Mouse (Mus musculus) embryonic facial prominence, embryonic 10.5 days (tissue): ENCODE measurements around the gene Zfpl1. TPM values are rescaled to one million over a fixed set of nuclear protein-coding genes. Genes with fewer than 3 reads are reported as not detected.
"Not testable (repeated sequence)": the region's sequence is repeated elsewhere in the genome, so short reads cannot be mapped to it uniquely, and the experiment has no call there.

Source experiments
- DNase-seq: peaks from one replicate; pipeline ENCODE4 v3.0.0-alpha.2; 2017; ENCODE audit warnings: low spot score
- H3K27ac ChIP-seq: fragments of 300-500 bp; sonication (generic); replicated peaks from 2 replicates; pipeline ENCODE4 v1.5.1; 2016; ENCODE audit warnings: mild to moderate bottlenecking
- H3K27me3 ChIP-seq: fragments of 300-500 bp; sonication (generic); replicated peaks from 2 replicates; pipeline ENCODE4 v1.6.1; 2016; ENCODE audit warnings: low read depth, mild to moderate bottlenecking; ENCODE audit not compliant: poor library complexity, severe bottlenecking
- H3K36me3 ChIP-seq: fragments of 300-500 bp; sonication (generic); replicated peaks from 2 replicates; pipeline ENCODE4 v1.6.1; 2016; ENCODE audit warnings: mild to moderate bottlenecking, moderate library complexity
- H3K4me1 ChIP-seq: fragments of 300-500 bp; sonication (generic); 2 replicates; pipeline ENCODE4 v1.6.1; 2016
- H3K4me3 ChIP-seq: fragments of 300-500 bp; sonication (generic); 2 replicates; pipeline ENCODE4 v1.5.1; 2016; ENCODE audit warnings: mild to moderate bottlenecking, moderate library complexity
- H3K9me3 ChIP-seq: fragments of 300-500 bp; sonication (generic); 2 replicates; pipeline ENCODE4 v1.6.1; 2016; ENCODE audit warnings: mild to moderate bottlenecking
- WGBS: fragments of 180-500 bp; shearing (Covaris S2); methylation state at CpG from one replicate; pipeline ENCODE4 v1.1.7; 2016; 5-methylcytosine and 5-hydroxymethylcytosine counted together
- polyA plus RNA-seq: library from polyadenylated mRNA; unstranded; fragments of >200 nt; fragmentation: Nextera tagmentation; extraction: Ambion mirVana; gene quantifications from 2 replicates; pipeline ENCODE4 v1.2.1, GENCODE M21; 2016

Gene Zfpl1
- 75.7 and 79.7 TPM in 2 replicates for polyA plus RNA-seq

DNA sequence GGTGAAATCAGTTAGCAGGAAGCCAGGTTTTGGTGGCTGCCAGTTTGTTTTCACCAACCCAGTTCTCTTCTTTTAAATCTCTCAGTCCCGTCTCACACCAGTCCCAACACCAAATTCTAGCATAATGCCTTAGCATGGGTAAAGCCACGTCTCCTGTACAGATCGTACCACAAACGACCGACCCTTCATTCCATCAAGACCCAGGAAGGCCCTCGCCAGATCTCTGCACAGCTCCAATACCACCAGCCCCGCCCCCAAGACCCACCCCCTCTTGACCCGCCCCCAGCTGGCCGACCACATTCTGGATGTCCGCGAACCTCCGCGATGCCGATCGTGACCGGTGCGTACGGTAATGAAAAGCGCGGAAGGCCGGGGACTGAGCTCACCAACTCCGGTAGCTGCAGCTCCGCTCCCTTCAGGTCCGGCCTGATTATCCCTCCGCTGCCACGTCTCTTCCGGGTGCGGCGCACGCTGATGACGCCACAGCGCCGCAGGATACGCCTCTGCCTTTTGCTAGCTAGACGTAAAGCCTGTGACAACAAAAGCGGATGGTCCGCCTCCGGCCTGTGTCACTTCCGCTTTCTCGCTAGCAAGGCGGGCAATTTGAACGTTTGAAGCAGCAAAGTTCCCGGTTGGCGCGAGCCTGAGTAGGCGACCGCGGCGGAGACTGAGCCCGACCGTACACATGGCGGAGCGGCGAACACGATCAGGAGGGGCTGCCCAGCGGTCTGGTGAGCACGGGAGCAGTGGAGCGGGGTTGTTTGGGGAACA lies at the start of gene Zfpl1, which contains the start of gene Cdca5:
TSS of gene Zfpl1 (minus strand) at position 479 of the 771 bp plus-strand sequence.
TSS of gene Cdca5 (plus strand) at position 506 of the 771 bp plus-strand sequence.
- WGBS = under 1% methylated on average over 58 of the region's 58 CpGs
- DNase-seq = peak; percentile 98
- H3K4me3 ChIP-seq = peak within 1 kb of the TSS; percentile 90
- peaks cover 24% of the 10 kb centered on the region for H3K4me1 ChIP-seq
- H3K27me3 ChIP-seq = no peaks in the 10 kb centered on the region
- peak within 1 kb of the TSS; percentile 90 for H3K27ac ChIP-seq
- H3K9me3 ChIP-seq = no peaks in the 10 kb centered on the region
- peaks cover 77% of the 10 kb centered on the region for H3K36me3 ChIP-seq

DNA sequence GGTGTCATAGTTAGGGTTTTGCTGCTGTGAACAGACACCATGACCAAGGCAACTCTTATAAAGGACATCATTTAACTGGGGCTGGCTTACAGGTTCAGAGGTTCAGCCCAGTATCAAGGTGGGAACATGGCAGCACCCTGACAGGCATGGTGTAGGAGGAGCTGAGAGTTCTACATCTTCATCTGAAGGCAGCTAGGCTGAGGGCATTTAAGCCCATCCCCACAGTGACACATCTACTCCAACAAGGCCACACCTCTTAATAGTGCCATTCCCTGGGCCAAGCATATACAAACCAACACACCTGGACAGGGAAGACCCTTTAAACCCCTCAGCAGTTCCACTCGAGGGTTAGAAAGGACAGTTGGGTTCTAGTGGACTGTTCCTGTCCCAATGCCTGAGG lies 48.4 kb upstream of the Zfpl1 start:
- 69% methylated on average over 1 of the region's 1 CpGs for WGBS
- not testable (repeated sequence) for DNase-seq
- peaks cover 47% of the 10 kb centered on the region for H3K36me3 ChIP-seq

DNA sequence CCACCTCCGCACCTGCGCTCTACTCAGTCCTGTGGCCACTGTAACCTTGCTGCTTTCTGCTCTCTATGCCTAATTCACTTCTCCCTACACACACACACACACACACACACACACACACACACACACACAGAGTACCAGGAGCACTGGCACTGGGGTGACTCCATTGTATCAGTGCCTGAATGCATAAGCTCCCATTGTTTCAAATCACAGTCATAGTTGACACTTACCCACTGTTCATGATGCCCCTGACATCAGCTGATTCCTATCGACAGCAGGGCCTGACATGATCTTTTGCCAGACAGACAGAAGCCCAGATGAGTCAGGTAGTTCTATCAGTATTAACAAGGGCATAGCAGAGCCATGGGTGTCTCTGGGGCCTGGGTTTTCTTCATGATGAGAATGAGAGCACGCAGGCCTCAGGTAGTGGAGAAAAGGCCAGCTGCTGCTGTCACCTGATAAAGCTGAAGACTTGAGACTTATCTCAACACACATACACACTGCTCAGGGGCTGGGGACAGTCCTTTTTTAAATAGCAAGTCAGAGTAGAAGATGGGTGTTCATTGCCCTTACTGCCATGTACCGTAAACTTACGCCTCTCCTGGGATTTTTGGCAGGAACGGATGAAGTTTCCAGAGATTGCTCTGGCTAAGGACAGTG lies 47.5 kb upstream of the Zfpl1 start:
- Histone ChIP-seq H3K9me3 (no peaks in the 10 kb centered on the region), H3K27ac (no peak overlapping the region), H3K27me3 (no peaks in the 10 kb centered on the region), H3K4me3 (no peak overlapping the region), H3K36me3 (peaks cover 38% of the 10 kb centered on the region), H3K4me1 (peaks cover 10% of the 10 kb centered on the region; the same call in 1 of the 2 replicates)
- DNase-seq = no peak
- 86% methylated on average over 7 of the region's 7 CpGs for WGBS

More for the DNA sequence above, 48.4 kb upstream of the Zfpl1 start:
- H3K4me1 ChIP-seq, H3K27me3 ChIP-seq, H3K27ac ChIP-seq, H3K9me3 ChIP-seq, H3K4me3 ChIP-seq: not testable (repeated sequence)

DNA sequence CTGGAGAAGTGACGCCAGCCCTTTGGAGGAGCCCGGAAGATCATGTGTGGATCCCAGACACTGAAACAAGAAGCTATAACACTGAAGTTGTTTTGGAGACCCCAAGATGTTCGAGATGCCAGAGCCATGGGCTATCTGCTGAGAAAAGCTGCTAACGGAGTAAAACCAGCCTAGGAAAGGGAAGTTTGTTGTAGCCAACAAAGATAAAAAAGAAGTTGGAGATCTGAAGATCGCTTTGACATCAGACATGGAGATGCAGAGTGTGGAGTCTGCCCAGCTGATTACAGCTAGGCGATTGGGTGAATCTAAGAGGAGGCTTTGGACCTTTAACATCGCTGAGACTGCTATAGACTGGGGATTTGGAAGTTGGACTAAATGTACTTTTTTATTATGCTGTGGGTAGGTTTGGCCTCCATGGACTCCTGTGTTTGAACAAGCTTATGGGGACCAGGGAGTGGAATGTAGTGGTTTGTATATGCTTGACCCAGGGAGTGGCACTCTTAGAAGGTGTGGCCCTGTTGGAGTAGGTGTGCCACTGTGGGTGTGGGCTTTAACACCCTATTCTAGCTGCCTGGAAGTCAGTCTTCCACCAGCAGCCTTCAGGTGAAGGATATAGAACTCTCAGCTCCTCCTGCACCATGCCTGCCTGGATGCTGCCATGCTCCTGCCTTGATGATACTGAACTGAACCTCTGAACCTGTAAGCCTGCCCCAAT lies 45.8 kb upstream of the Zfpl1 start:
- peaks cover 21% of the 10 kb centered on the region for H3K36me3 ChIP-seq
- 79% methylated on average over 7 of the region's 7 CpGs for whole genome bisulfite sequencing
- H3K4me1 ChIP-seq, H3K9me3 ChIP-seq, H3K27ac ChIP-seq, H3K4me3 ChIP-seq, H3K27me3 ChIP-seq, DNase-seq: not testable (repeated sequence)

DNA sequence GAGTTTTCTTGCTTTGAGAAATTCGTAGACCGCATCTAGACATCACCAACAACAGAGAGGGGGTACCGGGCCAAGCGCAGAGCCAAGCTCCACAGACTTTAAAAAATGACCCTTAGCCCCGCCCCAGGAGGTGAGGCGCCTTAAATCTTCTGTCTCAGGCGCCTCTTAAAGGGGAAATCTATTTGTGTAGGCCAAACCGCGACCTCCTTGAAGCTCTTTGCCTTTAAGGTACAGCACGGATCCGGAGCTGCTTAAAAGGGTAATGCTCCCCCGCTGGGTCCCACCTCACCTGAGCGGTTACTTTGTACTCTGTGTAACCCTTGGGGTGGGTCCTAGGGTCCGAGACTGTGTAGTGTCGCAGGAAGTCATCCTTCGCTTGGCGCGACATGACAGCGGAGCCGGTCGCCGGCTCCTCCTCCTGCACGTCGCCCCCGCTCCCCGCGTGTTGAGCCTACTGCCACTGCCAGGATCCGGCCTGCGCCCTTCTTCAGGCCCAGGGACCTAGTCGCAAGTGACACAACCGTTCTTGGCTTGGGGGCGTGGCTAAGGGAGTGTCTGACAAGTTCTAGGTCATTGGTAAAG lies 43.1 kb upstream of the Zfpl1 start, which contains the start of gene Snx15:
TSS of gene Snx15 (minus strand) at position 545 of the 582 bp plus-strand sequence.
- peak within 1 kb of the TSS; percentile 66 for H3K4me3 ChIP-seq
- peak; percentile 93 for DNase-seq
- WGBS = under 1% methylated on average over 32 of the region's 32 CpGs
- no peaks in the 10 kb centered on the region for H3K36me3 ChIP-seq
- no peaks in the 10 kb centered on the region for H3K9me3 ChIP-seq
- no peaks in the 10 kb centered on the region for H3K27me3 ChIP-seq
- H3K4me1 ChIP-seq = peaks cover 16% of the 10 kb centered on the region
- H3K27ac ChIP-seq = peak within 1 kb of the TSS; percentile 88

DNA sequence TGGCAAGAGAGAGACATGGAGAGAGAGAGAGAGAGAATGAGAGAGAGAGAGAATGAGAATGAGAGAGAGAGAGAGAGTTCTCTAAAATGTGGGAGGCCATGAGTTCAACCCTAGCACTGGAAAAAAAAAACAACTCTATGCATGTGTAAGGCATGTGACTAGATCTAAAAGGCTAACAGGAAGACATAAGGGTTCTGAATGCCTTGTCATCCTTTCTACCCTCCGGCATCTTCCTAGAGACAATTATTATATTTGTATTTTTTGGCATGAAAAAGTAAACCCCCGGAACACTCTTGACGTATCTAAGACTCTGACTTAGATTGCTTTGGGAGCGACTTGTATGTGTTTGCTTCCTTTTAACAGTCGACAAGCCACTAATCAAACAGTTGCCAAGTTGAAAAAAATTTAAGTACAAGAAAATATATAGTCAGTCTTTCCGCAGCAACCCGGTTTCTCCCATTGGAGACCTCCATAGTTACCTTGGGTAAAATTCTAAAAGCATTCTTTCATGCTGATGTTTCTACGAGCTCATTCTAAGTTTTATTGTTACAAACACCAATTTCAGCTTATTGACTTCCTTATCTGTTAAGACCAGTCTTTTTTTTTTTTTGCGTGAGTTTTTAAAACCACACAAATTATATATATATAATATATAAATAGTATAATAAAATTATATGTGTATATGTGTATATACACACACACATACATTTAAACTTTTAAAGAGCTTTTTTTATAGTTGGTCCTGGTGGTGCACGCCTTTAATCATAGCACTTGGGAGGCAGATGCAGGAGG lies 42.2 kb upstream of the Zfpl1 start:
- 76% methylated on average over 10 of the region's 10 CpGs for WGBS
- H3K27ac ChIP-seq = peak overlapping the region; percentile 88

DNA sequence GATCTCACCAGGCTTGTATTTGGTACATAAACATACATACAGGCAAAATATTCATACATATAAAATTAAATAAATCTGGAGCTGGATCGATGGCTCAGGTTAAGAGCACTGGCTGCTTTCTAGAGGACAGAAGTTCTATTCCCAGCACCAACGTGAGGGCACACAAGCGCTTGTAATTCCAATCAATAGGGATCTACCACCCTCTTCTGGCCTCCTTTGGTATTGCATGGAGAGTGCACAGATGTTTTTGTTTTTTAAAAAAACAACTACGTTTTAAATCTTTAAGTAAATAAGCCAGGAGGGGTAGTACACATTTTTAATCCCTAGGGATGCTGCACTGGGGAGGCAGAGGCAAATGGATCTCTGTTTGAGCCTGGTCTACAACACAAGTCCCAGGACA lies 41.5 kb upstream of the Zfpl1 start:
- Histone ChIP-seq H3K27ac (no peak overlapping the region), H3K36me3 (peaks cover 2% of the 10 kb centered on the region; the same call in 1 of the 2 replicates), H3K27me3 (no peaks in the 10 kb centered on the region), H3K4me3 (no peak overlapping the region), H3K4me1 (peaks cover 25% of the 10 kb centered on the region), H3K9me3 (no peaks in the 10 kb centered on the region)
- DNase-seq = peak; percentile 36
- whole genome bisulfite sequencing = 23% methylated on average over 4 of the region's 4 CpGs

More for the DNA sequence above, 42.2 kb upstream of the Zfpl1 start:
- no peak for DNase-seq
- peaks cover 18% of the 10 kb centered on the region for H3K4me1 ChIP-seq
- no peaks in the 10 kb centered on the region for H3K9me3 ChIP-seq
- no peaks in the 10 kb centered on the region for H3K36me3 ChIP-seq
- no peaks in the 10 kb centered on the region for H3K27me3 ChIP-seq
- H3K4me3 ChIP-seq = peak overlapping the region; percentile 66

DNA sequence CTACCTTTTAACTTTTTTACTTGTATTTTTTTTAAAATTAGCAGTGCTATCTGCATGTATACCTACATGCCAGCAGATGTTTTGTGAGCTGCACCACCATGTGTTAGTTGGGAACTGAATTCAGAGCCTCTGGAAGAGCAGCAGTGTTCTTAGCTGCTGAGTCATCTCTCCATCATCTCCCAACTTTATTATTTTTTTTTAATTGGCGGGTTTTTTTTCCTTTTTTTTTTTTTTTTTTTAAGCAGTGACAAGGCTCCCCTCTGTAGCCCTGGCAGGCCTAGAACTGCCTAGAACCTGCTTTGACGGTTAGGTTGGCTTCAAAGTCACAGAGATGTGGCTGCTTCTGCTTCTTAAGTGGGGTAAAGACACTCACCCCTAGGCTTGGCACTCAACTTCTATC lies 40.1 kb upstream of the Zfpl1 start:
- Histone ChIP-seq H3K4me1 (peaks cover 27% of the 10 kb centered on the region), H3K27ac (no peak overlapping the region), H3K36me3 (peaks cover 5% of the 10 kb centered on the region; the same call in 1 of the 2 replicates), H3K9me3 (no peaks in the 10 kb centered on the region), H3K27me3 (no peaks in the 10 kb centered on the region), H3K4me3 (no peak overlapping the region)
- WGBS = 76% methylated on average over 2 of the region's 2 CpGs
- DNase-seq = no peak

DNA sequence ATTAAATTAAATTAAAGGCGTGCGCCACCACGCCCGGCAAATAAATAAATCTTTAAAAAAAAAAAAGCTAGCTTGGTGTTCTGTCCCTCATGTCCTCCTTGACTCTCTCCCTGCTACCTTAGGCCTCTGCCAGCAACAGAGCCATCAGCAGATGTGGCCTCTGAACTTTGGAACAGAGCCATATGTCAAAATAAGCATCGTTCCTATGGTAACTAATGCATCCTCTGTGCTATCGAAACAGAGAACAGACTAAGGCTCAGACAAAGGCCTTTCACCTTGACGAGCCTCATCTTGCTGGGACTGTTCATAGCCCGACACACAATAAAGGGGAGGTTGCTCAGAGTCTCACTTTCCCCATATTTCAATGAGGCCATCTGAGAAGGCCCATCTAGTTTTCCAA lies 38.6 kb upstream of the Zfpl1 start:
- Histone ChIP-seq H3K4me1 (peaks cover 39% of the 10 kb centered on the region), H3K9me3 (no peaks in the 10 kb centered on the region), H3K27me3 (no peaks in the 10 kb centered on the region), H3K4me3 (0 out of 2 replicates have a peak overlapping the region, but pooled peaks have one; percentile 6), H3K36me3 (peaks cover 5% of the 10 kb centered on the region; the same call in 1 of the 2 replicates), H3K27ac (peak overlapping the region; percentile 80)
- 47% methylated on average over 8 of the region's 8 CpGs for WGBS
- DNase-seq = peak; percentile 54

DNA sequence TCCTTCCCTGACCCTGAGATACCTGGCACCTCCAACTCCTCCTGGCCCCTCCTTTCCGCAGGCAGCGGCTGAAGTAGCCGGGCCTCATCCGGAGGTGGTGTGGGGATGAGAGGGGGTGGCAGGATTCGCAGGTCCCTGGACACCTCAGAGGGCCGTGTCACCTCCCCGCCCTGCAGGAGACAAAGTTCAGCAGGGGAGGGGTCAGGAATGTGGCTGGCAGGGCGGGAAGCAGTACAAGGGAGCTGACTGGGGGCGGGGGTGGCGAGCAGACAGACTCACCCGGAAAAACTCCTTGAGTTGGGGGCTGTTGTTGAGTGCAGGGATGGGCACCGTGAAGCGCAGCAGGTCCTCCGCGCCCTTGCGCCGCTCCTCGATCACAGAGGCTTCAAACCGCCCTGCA lies 37.0 kb upstream of the Zfpl1 start:
- peaks cover 8% of the 10 kb centered on the region; the same call in 1 of the 2 replicates for H3K36me3 ChIP-seq
- H3K4me3 ChIP-seq = peak overlapping the region; percentile 33; the same call in 1 of the 2 replicates
- H3K4me1 ChIP-seq = peaks cover 42% of the 10 kb centered on the region
- H3K9me3 ChIP-seq = no peaks in the 10 kb centered on the region
- no peak for DNase-seq
- 37% methylated on average over 19 of the region's 19 CpGs for whole genome bisulfite sequencing
- no peaks in the 10 kb centered on the region for H3K27me3 ChIP-seq
- H3K27ac ChIP-seq = peak overlapping the region; percentile 72

DNA sequence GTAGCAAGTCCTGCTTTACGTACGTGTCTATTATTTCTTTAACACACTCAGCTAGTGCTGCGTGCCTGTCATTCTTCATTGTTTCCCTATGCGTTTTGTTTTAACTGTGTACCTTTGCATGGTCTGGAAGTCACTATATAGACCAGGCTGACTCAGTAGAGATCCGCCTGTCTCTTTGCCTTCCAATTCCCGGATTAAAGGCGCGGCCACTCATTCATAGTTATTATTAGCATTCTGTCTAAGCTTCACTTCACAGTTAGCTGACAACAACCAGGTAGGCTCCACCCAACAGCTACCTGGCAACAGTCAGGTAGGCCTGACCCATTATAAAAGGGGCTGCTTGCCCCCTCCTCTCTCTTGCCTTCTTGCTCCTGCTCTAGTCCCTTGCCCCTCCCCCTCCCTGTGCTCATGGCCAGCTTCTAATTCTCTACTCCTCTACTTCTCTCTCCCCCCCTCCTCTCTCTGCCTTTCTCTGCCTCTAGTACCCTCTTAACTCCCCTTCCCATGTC lies 34.0 kb upstream of the Zfpl1 start:
- DNase-seq = peak; percentile 45
- Histone ChIP-seq H3K27me3 (no peaks in the 10 kb centered on the region), H3K4me1 (peaks cover 43% of the 10 kb centered on the region), H3K36me3 (peaks cover 38% of the 10 kb centered on the region), H3K27ac (peak overlapping the region; percentile 92), H3K4me3 (peak overlapping the region; percentile 94), H3K9me3 (no peaks in the 10 kb centered on the region)
- WGBS = 2% methylated on average over 8 of the region's 8 CpGs
